Mouse (Mus musculus) brown adipose tissue, adult 24 weeks (tissue): ENCODE results near the gene Olah. TPM values are rescaled to one million over a fixed set of nuclear protein-coding genes. Genes with fewer than 3 reads are reported as not detected.

ENCODE experiments used
- H3K27ac ChIP-seq: fragments of 200-500 bp; replicated peaks from 2 replicates; pipeline ENCODE4 v1.5.1; 2012; ENCODE audit warnings: low read depth, mild to moderate bottlenecking, low read length
- H3K4me1 ChIP-seq: fragments of 200-500 bp; 2 replicates; pipeline ENCODE4 v1.6.1; 2012; ENCODE audit warnings: low read length, mixed read lengths; ENCODE audit not compliant: control insufficient read depth, insufficient read depth, insufficient read length
- H3K4me3 ChIP-seq: fragments of 200-500 bp; 2 replicates; pipeline ENCODE4 v1.5.1; 2012; ENCODE audit warnings: low read depth, mild to moderate bottlenecking, low read length, moderate library complexity; ENCODE audit not compliant: insufficient read depth
- polyA plus RNA-seq: library from polyadenylated mRNA; stranded (reverse); fragments of >200 nt; gene quantifications from 2 replicates; pipeline ENCODE4 v1.2.4, GENCODE M21; 2012; ENCODE audit not compliant: missing spikeins, insufficient read depth, insufficient read length

Olah gene
- polyA plus RNA-seq, 1 experiment = not detected

DNA sequence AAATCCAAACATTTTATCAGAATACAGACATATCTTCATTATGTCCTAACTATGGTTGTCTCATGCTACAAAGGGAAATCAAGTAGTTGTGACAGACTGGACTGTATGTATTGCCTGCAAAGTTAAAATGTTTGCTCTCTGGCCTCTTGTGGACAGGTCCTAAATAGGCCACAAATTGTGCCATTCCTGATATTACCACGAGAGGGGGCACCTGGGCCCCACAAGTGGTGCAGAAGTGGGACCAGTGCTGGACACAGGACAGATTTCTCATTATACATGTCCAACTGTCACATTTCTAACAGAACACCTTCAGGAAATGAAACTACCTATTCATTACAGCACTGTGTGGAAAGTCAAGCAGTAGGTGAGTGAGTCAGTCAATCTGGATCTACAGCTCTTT lies 69.7 kb downstream of the Olah start:
- no peak overlapping the region for H3K4me3 ChIP-seq
- no peak overlapping the region for H3K27ac ChIP-seq
- H3K4me1 ChIP-seq = peaks cover 3% of the 10 kb centered on the region; the same call in 1 of the 2 replicates

DNA sequence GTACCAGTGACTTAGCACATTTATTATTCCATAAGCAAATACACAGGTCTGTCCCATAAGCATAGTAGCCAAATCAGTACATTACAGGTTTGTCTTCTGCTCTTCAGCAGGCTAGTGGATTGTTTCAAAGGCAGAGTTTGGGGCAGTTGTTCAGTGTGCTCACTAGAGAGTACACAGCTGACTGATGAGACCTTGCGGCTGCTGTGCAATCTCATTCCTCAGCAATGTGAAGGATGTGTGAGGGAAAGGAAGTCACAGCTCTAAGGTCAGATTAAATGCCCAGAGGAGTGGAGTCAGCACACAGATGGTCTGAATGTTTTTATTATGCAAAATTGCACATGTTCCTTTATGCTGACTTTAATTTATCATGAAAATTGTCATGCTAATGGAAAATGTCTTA lies 70.5 kb downstream of the Olah start:
- Histone ChIP-seq H3K27ac (no peak overlapping the region), H3K4me1 (peaks cover 3% of the 10 kb centered on the region; the same call in 1 of the 2 replicates), H3K4me3 (no peak overlapping the region)

DNA sequence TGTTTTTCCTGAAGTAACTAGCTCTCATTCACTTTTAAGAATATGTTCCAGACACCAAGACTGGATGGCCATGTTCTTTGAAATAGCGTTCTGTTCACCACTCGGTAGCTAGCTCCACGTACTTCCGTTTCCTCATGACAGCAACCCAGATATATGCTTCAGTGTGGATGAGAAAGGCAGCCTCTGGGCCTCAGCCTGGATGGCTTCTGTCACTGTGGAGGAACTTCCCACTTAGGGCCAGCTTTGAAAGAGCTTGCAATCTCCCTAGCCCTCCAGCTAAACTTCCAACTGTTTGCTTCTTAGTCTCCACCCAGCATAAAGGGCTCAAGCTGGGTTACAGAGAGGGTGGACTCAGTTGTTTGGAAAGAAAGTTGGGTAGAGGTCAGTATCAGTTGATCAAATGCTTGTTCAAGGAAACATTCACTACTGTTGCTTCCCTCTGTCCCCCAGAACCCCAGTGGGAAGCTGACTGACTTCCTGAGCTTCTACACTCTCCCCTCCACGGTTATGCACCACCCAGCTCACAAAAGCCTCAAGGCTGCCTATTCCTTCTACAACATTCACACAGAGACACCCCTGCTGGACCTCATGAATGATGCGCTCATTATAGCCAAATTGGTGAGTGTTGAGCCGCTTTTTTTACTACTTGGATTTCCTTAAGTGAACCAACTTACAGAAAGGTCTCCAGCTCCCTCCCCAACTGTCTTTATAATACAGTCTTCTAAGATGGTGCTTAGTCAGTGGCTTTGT lies 72.5 kb downstream of the Olah start:
- no peak overlapping the region for H3K4me3 ChIP-seq
- no peaks in the 10 kb centered on the region for H3K4me1 ChIP-seq
- no peak overlapping the region for H3K27ac ChIP-seq

DNA sequence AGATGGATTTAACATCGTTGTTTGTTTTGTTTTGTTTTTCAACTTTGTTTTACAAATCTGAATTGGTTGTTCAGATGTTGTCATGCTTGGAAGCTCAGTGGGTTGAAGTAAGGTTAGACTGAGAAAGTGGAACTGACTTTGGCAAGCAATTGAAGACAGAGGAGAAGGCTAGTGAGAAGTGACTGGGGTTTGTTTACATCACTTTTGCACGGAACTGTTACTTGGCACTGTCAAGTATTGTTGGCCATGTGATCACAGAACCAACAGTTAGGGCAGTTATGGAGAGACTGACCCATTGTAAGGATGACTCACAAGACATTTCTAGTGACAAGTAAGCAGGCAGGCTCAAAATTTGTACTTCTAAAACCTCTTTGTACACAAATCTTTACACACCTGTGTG lies 73.9 kb downstream of the Olah start:
- H3K27ac ChIP-seq = no peak overlapping the region
- no peaks in the 10 kb centered on the region for H3K4me1 ChIP-seq
- no peak overlapping the region for H3K4me3 ChIP-seq

DNA sequence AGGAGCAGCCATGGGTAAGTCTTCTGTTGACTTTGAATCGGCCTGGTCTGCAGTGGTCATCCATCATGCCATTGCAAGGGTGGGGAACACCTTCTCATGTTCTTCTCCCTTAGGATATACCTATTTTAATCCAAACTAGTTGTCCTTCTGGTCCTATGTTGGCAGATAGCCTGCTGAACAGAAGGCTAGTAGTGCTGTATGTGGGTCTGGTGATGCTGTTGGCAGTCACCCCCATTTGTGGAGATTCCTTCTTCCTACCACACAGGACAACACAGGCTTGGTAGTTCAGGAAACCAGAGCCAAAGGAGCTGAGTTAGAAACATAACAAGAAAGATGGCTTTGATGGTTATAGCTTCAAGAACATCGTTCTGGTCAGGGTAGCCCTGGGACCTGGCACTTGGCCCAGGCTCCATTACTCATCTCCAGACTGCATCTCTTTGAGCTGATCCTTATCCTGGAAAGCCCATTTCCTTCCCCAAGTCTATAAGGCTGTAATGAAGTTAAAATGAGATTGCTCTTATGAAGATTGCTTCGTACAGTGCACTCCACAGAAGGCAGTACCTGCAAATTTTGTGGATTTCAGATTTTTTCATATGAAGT lies 91.5 kb downstream of the Olah start:
- no peaks in the 10 kb centered on the region for H3K4me1 ChIP-seq
- H3K27ac ChIP-seq = no peak overlapping the region
- H3K4me3 ChIP-seq = no peak overlapping the region

DNA sequence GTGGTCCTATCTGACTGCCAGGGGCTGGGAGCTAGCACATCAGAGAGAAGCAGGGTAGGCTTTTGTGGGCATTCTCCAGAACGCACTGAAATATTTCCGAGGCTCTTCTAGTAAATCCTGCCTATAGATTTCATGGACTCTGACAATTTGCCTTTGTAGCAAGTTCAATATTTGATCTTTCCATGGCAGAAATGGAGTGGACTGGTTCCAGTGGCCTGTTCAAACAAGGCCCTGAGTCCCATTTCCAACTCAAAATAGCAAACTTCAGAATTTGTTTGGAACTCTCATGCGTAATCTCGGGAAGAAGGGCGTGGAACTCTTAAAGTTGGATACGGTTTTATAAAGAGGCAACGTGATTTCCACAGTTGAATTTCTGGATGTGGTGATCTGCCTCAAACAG lies 101.2 kb downstream of the Olah start:
- Histone ChIP-seq H3K4me1 (peaks cover under 1% of the 10 kb centered on the region; the same call in 1 of the 2 replicates), H3K4me3 (no peak overlapping the region), H3K27ac (no peak overlapping the region)

DNA sequence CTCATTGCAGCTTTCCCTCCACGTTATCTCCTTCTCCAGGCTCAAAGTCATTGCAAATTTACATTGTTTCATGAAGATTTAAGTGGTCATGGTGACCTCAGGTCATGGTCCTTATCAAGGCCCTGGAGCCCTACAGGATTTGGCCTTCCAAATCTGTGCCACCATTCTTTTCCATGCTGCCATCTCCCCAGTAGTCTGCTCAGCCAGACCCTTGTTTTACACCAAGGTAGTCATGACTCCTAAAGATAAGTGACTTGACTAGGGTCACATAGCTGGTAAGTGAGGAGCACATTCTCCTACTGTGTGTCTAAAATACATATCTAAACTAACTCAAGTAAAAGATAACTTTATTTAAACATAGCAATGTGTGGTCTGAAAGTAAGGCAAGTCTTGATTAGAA lies 104.8 kb downstream of the Olah start:
- Histone ChIP-seq H3K4me1 (peaks cover 2% of the 10 kb centered on the region), H3K27ac (no peak overlapping the region), H3K4me3 (no peak overlapping the region)

Other genes starting within 250 kb of the Olah start
- 24.5 and 28.6 TPM in 2 replicates for gene Nmt2, start 113.0 kb downstream of the Olah start, polyA plus RNA-seq
- 6.7 and 13.6 TPM in 2 replicates for gene Rpp38, start 64.6 kb downstream of the Olah start, polyA plus RNA-seq
- gene Acbd7, start 61.0 kb downstream of the Olah start, polyA plus RNA-seq = not detected in 2 replicates
- not detected in 2 replicates for gene Meig1, start 25.4 kb upstream of the Olah start, polyA plus RNA-seq
- gene Dclre1c, start 26.9 kb upstream of the Olah start, polyA plus RNA-seq = 3.5 and 4.6 TPM in 2 replicates
- gene Suv39h2, start 77.8 kb upstream of the Olah start, polyA plus RNA-seq = 0.33 and 1.7 TPM in 2 replicates
- gene Gm45902, start 115.6 kb upstream of the Olah start, polyA plus RNA-seq = 0.79 and 0.87 TPM in 2 replicates
- gene Hspa14, start 115.6 kb upstream of the Olah start, polyA plus RNA-seq = 24.9 and 33.9 TPM in 2 replicates
- 7.5 and 8.0 TPM in 2 replicates for gene Cdnf, start 115.8 kb upstream of the Olah start, polyA plus RNA-seq
- gene Fam107b, start 173.3 kb upstream of the Olah start, polyA plus RNA-seq = 18.7 and 31.0 TPM in 2 replicates